Mouse (Mus musculus) heart, postnatal 0 days (tissue): ENCODE results near the gene Arhgap15.

ENCODE experiments used
- CTCF ChIP-seq: IDR thresholded peaks from 2 replicates; pipeline ENCODE4 v1.5.1; 2016; ENCODE audit warnings: antibody characterized with exemption, control low read depth, low read depth
- EP300 ChIP-seq: IDR thresholded peaks from 2 replicates; pipeline ENCODE4 v1.6.1; 2016; ENCODE audit warnings: antibody characterized with exemption, low read depth

DNA sequence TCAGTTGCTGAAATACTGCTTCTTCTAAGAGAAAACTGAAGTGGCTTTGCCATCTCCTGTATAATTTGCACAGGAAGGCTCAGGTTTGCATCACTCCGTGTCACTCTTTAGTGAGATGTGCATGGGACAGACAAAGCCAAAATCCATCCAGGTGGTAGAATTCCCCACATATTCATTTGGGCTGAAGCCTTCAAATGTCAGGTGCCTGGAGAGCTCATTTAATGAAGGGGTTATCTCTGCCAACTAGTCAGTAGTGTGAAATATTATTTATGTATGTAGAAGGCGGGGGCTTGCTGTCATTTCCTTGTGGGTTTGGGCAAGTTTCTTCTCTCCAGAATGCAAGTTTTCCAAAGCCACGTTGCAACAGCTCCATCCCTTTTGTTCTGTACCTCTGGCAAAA lies 268.1 kb downstream of the Arhgap15 start:
- TF ChIP-seq CTCF, result no peak
- no peak for TF ChIP-seq EP300
